8 mouse cellular contexts compared by ENCODE assay signal in genomic region chrX:104201592-104202139, GRCm38 (mm10). TPM values are rescaled to one million over a fixed set of nuclear protein-coding genes. Genes with fewer than 3 reads are reported as not detected.
DNase-seq lines count a peak whose midpoint lies in the region; ATAC-seq lines count a peak whose summit lies in the region.

No protein-coding gene starts in this region.

- H3K36me3 ChIP-seq in heart, embryonic 15.5 days, result no peaks in the 10 kb centered on the region
- H3K36me3 ChIP-seq in embryonic facial prominence, embryonic 10.5 days (replicated peaks), result no peaks in the 10 kb centered on the region
- H3K36me3 ChIP-seq in hindbrain, embryonic 16.5 days (ENCODE audit: control insufficient read depth, insufficient read depth, low read length), result no peaks in the 10 kb centered on the region
- H3K36me3 ChIP-seq in midbrain, embryonic 16.5 days (ENCODE audit: control insufficient read depth, insufficient read depth, low read length), result no peaks in the 10 kb centered on the region

- peak overlapping the region; percentile 60 for H3K4me3 ChIP-seq in heart, embryonic 15.5 days
- peak overlapping the region; percentile 62 for H3K4me3 ChIP-seq in embryonic facial prominence, embryonic 10.5 days
- peak overlapping the region; percentile 65 for H3K4me3 ChIP-seq in hindbrain, embryonic 16.5 days (ENCODE audit: low read length)
- H3K4me3 ChIP-seq in midbrain, embryonic 16.5 days (ENCODE audit: low read depth, low read length), result peak overlapping the region; percentile 63

- intact Hi-C loops in heart, postnatal 14 days (cut with DNase I), result loop anchor here (5.0 kb wide), 1 partner anchor 211 kb away; the partner anchor contains the start of gene Abcb7

- peaks cover 22% of the 10 kb centered on the region for H3K27me3 ChIP-seq in heart, embryonic 15.5 days
- peaks cover 89% of the 10 kb centered on the region for H3K27me3 ChIP-seq in embryonic facial prominence, embryonic 10.5 days (replicated peaks; ENCODE audit: low read depth, poor library complexity, severe bottlenecking)
- H3K27me3 ChIP-seq in hindbrain, embryonic 16.5 days (replicated peaks; ENCODE audit: control insufficient read depth, insufficient read depth, low read length), result no peaks in the 10 kb centered on the region; the same call in 1 of the 2 replicates
- H3K27me3 ChIP-seq in midbrain, embryonic 16.5 days (ENCODE audit: control insufficient read depth, insufficient read depth, low read depth, low read length), result no peaks in the 10 kb centered on the region

- peak overlapping the region; percentile 86 for H3K4me2 ChIP-seq in heart, embryonic 15.5 days
- H3K4me2 ChIP-seq in hindbrain, embryonic 16.5 days (ENCODE audit: low read length), result peak overlapping the region; percentile 58
- peak overlapping the region; percentile 58 for H3K4me2 ChIP-seq in midbrain, embryonic 16.5 days (ENCODE audit: low read length)

- 0 out of 2 replicates have a peak, but pooled peaks have one; percentile 23 for ATAC-seq in heart, embryonic 15.5 days (replicated peaks; ENCODE audit: insufficient number of reproducible peaks, insufficient read depth, low FRiP score, low read depth)
- peak; percentile 79 for ATAC-seq in hindbrain, embryonic 16.5 days
- peak; percentile 76 for ATAC-seq in midbrain, embryonic 16.5 days

- no peak overlapping the region for H3K9ac ChIP-seq in heart, embryonic 15.5 days
- peak overlapping the region; percentile 83 for H3K9ac ChIP-seq in hindbrain, embryonic 16.5 days (ENCODE audit: low read depth, low read length)
- peak overlapping the region; percentile 86 for H3K9ac ChIP-seq in midbrain, embryonic 16.5 days (ENCODE audit: low read depth, low read length)

- 0 out of 2 replicates have a peak, but pooled peaks cover 2% of the 10 kb centered on the region for H3K4me1 ChIP-seq in heart, embryonic 15.5 days (replicated peaks)
- H3K4me1 ChIP-seq in embryonic facial prominence, embryonic 10.5 days, result peaks cover 6% of the 10 kb centered on the region; the same call in 1 of the 2 replicates
- no peaks in the 10 kb centered on the region; the same call in 1 of the 2 replicates for H3K4me1 ChIP-seq in hindbrain, embryonic 16.5 days (ENCODE audit: control insufficient read depth, insufficient read depth, low read depth, low read length)
- no peaks in the 10 kb centered on the region for H3K4me1 ChIP-seq in midbrain, embryonic 16.5 days (ENCODE audit: control insufficient read depth, insufficient read depth, low read length)

- no peaks in the 10 kb centered on the region for H3K9me3 ChIP-seq in heart, embryonic 15.5 days (replicated peaks)
- peaks cover 12% of the 10 kb centered on the region; the same call in 1 of the 2 replicates for H3K9me3 ChIP-seq in embryonic facial prominence, embryonic 10.5 days
- peaks cover 5% of the 10 kb centered on the region; the same call in 1 of the 2 replicates for H3K9me3 ChIP-seq in hindbrain, embryonic 16.5 days (ENCODE audit: control insufficient read depth, low read length)
- H3K9me3 ChIP-seq in midbrain, embryonic 16.5 days (replicated peaks; ENCODE audit: control insufficient read depth, low read length, poor library complexity, severe bottlenecking), result no peaks in the 10 kb centered on the region

- no peak for DNase-seq in heart, postnatal 14 days
- peak; percentile 14 for DNase-seq in embryonic facial prominence, embryonic 10.5 days (ENCODE audit: low spot score)
- DNase-seq in natural killer cell, adult 2 months (ENCODE audit: low spot score in 2 of 2), result no peak
- no peak for DNase-seq in gastrocnemius, adult 8-10 months (ENCODE audit: low spot score in 2 of 2)
- DNase-seq in lung, postnatal 14 days, result no peak

- H3K27ac ChIP-seq in heart, embryonic 15.5 days, result no peak overlapping the region
- no peak overlapping the region for H3K27ac ChIP-seq in embryonic facial prominence, embryonic 10.5 days (replicated peaks)
- peak overlapping the region; percentile 89 for H3K27ac ChIP-seq in hindbrain, embryonic 16.5 days (ENCODE audit: low read depth, low read length)
- peak overlapping the region; percentile 97 for H3K27ac ChIP-seq in midbrain, embryonic 16.5 days (ENCODE audit: low read length)

- WGBS in heart, embryonic 15.5 days, result 20% methylated on average over 19 of the region's 21 CpGs
- WGBS in embryonic facial prominence, embryonic 10.5 days, result 34% methylated on average over 21 of the region's 21 CpGs
- 17% methylated on average over 21 of the region's 21 CpGs for WGBS in hindbrain, embryonic 16.5 days
- WGBS in midbrain, embryonic 16.5 days, result 29% methylated on average over 21 of the region's 21 CpGs

RNA-seq across cellular contexts. Expression of gene Nexmif, which starts 0.7 kb away (rescaled TPM):
- 1.5 and 1.6 TPM in 2 replicates for polyA plus RNA-seq in heart, embryonic 15.5 days (2015; fragmentation: Nextera tagmentation; extraction: Ambion mirVana)
- total RNA-seq in heart, postnatal 14 days (2021), result under 1 TPM; 0.50 to 0.61 TPM
- polyA plus RNA-seq in embryonic facial prominence, embryonic 10.5 days (2016; fragmentation: Nextera tagmentation; extraction: Ambion mirVana), result 0.50 and 0.52 TPM in 2 replicates
- 12.7 and 13.7 TPM in 2 replicates for polyA plus RNA-seq in hindbrain, embryonic 16.5 days (2015; fragmentation: Nextera tagmentation; extraction: Ambion mirVana)
- polyA plus RNA-seq in midbrain, embryonic 16.5 days (2015; fragmentation: Nextera tagmentation; extraction: Ambion mirVana), result 19.2 and 21.9 TPM in 2 replicates
- under 1 TPM in 2 of 4 experiments, not detected in 2; 0.02 to 0.07 TPM for total RNA-seq in gastrocnemius, adult 8-10 months (2022)

Comparison
In these comparisons a context has a peak if more than half of its experiments do, and no peak if none do; other contexts are left out.
1. ATAC-seq: peak in every context shown above with its lines; median percentile 79 in hindbrain, embryonic 16.5 days; 76 in midbrain, embryonic 16.5 days; 23 in heart, embryonic 15.5 days.
2. H3K27ac ChIP-seq: peak in hindbrain, embryonic 16.5 days (single experiment) and midbrain, embryonic 16.5 days (single experiment); none in heart, embryonic 15.5 days (single experiment) and embryonic facial prominence, embryonic 10.5 days (single experiment).
3. Peak in every context shown above with its lines, with median percentiles within 50 percentile points of each other: H3K4me2 ChIP-seq and H3K4me3 ChIP-seq.